Mouse (Mus musculus): ENCODE measurements around the gene Tsga13.

The Tsga13 gene

DNA sequence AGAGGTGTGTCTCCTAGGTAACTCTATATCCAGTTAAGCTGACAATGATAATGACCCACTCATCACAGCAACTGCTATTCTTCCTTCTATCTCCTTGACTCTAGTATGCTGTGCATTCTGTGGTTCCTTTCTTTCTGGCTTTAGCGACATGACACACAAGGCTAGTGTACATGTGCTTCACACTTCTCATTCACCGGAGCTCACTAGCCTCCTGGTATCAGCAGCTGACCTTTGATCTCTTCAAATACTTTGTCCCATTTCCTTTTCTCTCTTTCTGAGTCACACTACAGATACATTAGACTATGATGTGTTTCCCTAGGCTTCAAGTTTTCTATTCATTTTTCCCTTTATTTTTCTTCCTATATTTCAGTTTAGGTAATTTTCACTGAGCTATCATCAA, 60.2 kb downstream of the Tsga13 start:
- DNase-seq, result no peak

DNA sequence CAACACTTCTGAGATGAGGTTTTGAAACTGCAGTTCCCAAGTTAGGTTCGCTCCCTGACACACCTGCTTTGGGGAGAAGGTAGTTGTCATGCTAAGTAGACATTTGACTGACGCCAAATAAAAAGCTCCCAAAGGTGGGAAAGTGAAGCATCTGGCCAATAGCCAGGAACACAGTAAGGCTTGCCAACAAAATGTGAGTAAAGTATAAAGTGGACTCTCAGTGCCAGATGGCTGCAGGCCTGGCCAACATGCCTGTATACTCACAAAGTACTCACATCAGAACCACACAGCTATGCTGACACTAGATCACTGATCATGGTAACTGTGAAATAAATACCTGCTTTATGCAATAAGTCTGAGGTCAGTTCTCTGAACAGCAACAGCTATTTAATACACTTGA, 65.6 kb downstream of the Tsga13 start:
- peak; percentile 18 for DNase-seq

Measured in lung, postnatal 10 days (tissue).